Mouse (Mus musculus) cortical plate, adult 2 months (tissue): Measurements from ENCODE around the gene Arhgap15. TPM values are rescaled to one million over a fixed set of nuclear protein-coding genes. Genes with fewer than 3 reads are reported as not detected.
"Not testable (repeated sequence)": the region's sequence is repeated elsewhere in the genome, so short reads cannot be mapped to it uniquely, and the experiment has no call there.

Experiments
- H3K27ac ChIP-seq: fragments of 200-500 bp; 2 replicates; pipeline ENCODE4 v1.5.1; 2012; ENCODE audit warnings: low read length, control low read depth, inconsistent platforms; ENCODE audit not compliant: insufficient read depth
- H3K4me1 ChIP-seq: fragments of 200-500 bp; 2 replicates; pipeline ENCODE4 v1.6.1; 2011; ENCODE audit warnings: low read length; ENCODE audit not compliant: control insufficient read depth, insufficient read depth
- H3K4me3 ChIP-seq: fragments of 200-500 bp; 2 replicates; pipeline ENCODE4 v1.5.1; 2011; ENCODE audit warnings: mild to moderate bottlenecking, low read length, control low read depth; ENCODE audit not compliant: insufficient read depth
- CTCF ChIP-seq: fragments of 200-500 bp; IDR thresholded peaks from 2 replicates; pipeline ENCODE4 v1.5.1; 2011; ENCODE audit warnings: mild to moderate bottlenecking, control low read depth, low read length; ENCODE audit not compliant: insufficient read depth; ENCODE audit errors: extremely low read depth
- POLR2A ChIP-seq: fragments of 200-500 bp; IDR thresholded peaks from 2 replicates; pipeline ENCODE4 v1.6.1; 2011; ENCODE audit warnings: mild to moderate bottlenecking, low read length, control low read depth; ENCODE audit not compliant: insufficient read depth; ENCODE audit errors: extremely low read depth
- polyA plus RNA-seq: library from polyadenylated mRNA; depleted of rRNA; stranded (reverse); fragments of >200 nt; gene quantifications from 2 replicates; pipeline ENCODE4 v1.2.3, GENCODE M21; 2012; rRNA removed

Arhgap15 gene
- 8.9 and 10.6 TPM in 2 replicates for polyA plus RNA-seq

DNA sequence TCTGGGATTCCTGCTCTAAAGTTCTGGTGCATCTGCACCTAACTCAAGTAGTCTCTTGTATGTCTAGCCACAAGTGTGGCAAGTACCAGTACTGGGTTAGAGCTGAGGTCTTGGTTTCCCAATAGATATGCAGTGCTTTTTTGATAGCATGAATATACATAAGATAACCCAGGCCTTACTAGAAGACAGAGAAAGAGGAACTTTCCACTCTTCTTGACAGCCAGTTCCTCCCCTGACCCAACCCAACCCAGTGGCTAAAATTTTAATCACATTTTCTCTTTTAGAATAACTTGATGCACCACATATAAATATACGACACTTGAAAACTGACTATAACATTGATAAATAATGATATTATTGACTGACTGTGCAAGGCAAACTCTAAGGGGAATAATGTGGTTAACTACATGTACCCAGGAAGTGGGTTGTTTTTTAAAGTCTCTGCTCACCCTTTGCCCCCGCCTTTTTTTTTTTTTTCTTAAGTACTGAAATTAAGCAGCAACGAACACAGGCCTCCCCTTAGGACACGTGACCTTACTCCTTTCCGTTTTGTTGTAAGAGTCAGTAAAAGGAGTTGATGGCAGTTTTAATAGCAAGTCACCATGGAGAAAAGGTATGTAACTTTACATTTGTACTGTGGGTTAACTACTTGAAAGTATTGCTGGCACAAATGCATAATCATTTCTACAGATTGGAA is at the start of gene Arhgap15:
Gene Arhgap15, plus strand, starts transcription at position 538 of the 697 bp plus-strand sequence.
- TF ChIP-seq CTCF (no peak), POLR2A (no peak)
- Histone ChIP-seq H3K27ac (no peak within 1 kb of the TSS), H3K4me3 (no peak within 1 kb of the TSS), H3K4me1 (no peaks in the 10 kb centered on the region)

- H3K4me3 ChIP-seq: no peak overlapping the region
- TF ChIP-seq POLR2A: no peak
- no peak for TF ChIP-seq CTCF
- H3K27ac ChIP-seq: no peak overlapping the region; the same call in 1 of the 2 replicates
- no peaks in the 10 kb centered on the region; the same call in 1 of the 2 replicates for H3K4me1 ChIP-seq
Measured at GRCm38 (mm10) chr2:43712611-43713138, 35.9 kb upstream of the Arhgap15 start.

DNA sequence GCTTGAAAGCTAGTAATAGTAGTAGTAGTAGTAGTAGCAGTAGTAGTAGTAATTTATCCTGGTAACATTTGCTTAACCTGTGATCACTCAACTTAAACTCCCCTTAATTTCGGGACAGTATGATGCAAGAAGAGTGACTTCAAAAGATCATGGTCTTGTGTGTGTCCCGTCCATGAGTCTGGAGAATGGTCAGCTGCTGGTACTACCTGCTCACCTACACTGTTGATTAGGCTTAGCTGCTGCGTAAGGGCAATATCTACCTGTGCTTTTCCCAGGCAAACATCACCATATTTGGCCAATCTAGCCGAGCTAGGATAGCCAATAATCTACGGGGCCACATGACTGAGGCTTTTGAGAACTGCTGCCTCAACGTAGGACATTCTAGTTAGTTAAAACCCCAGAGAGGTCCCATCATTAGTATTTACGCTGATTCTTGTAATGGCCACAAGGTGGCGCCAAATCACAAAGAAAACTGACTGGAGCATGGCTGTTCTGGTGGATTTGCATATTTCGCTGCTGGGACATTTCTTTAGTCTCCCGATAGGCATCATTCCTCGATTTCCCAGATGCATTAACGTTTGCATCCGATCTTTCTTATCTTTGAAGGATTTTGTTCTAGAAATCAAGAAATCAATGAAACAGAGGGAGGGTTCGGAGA is 26.0 kb upstream of the Arhgap15 start:
- Histone ChIP-seq H3K4me1 (no peaks in the 10 kb centered on the region; the same call in 1 of the 2 replicates), H3K4me3 (no peak overlapping the region), H3K27ac (no peak overlapping the region)
- TF ChIP-seq CTCF (peak; percentile 73), POLR2A (no peak)

GRCm38 (mm10) chr2:43723104-43723541 is 25.5 kb upstream of the Arhgap15 start:
- TF ChIP-seq POLR2A (no peak), CTCF (no peak)
- Histone ChIP-seq H3K27ac (no peak overlapping the region), H3K4me1 (no peaks in the 10 kb centered on the region; the same call in 1 of the 2 replicates), H3K4me3 (no peak overlapping the region)

DNA sequence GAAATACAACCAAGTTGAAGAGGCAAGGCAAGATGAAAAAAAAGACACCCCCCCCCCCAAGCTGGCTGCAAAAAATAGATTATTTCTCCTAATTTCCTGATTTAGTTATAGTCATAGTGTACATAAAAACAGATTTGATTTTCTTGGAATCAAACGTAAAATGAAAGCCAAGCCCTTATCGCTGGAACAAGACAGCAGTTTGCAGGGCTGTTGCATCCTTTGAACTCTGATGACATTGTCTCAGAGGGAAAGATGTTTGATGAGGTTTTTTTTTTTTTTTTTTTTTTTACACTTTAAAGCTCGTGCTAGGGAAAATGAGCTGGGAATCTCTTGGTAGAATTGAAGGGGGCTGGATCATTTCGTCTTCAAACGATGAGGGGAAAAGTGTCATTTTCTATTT is 21.4 kb upstream of the Arhgap15 start:
- no peak overlapping the region for H3K27ac ChIP-seq
- H3K4me1 ChIP-seq: no peaks in the 10 kb centered on the region; the same call in 1 of the 2 replicates
- TF ChIP-seq CTCF (no peak), POLR2A (no peak)
- H3K4me3 ChIP-seq: no peak overlapping the region

DNA sequence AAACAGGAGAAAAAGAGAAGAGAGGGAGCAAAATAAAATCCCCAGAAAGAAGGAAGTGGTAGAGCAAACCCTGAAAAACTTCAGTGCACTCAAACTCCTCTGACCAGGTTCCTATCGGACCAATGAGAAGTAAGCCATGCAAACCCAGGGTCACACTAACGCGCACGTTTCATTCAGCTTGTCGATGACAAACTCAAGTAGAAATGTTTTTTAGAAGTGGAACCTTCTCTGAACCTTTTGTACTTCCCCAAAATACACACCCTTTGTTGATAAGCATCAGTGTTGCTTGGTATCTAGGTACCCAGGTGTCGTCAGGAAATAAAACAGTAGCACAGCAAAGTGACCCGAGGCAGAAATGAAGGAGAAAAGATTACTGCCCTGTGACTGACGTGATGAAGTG is 20.9 kb upstream of the Arhgap15 start:
- TF ChIP-seq POLR2A (no peak), CTCF (no peak)
- H3K4me3 ChIP-seq: no peak overlapping the region
- no peak overlapping the region for H3K27ac ChIP-seq
- no peaks in the 10 kb centered on the region; the same call in 1 of the 2 replicates for H3K4me1 ChIP-seq

- TF ChIP-seq CTCF: no peak
- TF ChIP-seq POLR2A: no peak
- Histone ChIP-seq H3K4me1 (no peaks in the 10 kb centered on the region), H3K27ac (no peak overlapping the region), H3K4me3 (no peak overlapping the region)
Measured at GRCm38 (mm10) chr2:43728831-43729230, 19.8 kb upstream of the Arhgap15 start.

DNA sequence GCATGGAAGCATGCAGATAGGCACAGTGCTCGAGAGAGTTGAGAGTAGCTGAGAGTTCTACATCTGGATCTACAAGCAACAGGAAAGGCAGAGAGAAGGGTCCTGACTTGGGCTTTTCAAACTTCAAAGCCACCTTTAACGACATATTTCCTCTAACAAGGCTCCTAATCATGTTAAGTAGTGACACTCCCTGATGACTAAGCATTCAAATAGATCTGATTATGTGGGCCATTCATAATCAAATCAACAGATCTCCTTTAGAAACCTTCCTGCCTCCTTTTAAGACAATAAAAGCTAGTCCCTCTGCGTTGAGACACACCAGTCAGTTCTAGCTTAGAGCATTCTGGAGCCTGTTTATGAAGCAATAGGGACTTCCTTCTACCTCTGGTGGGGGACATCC is 16.2 kb upstream of the Arhgap15 start:
- Histone ChIP-seq H3K4me3 (no peak overlapping the region), H3K4me1 (no peaks in the 10 kb centered on the region), H3K27ac (no peak overlapping the region)
- TF ChIP-seq CTCF (no peak), POLR2A (no peak)

GRCm38 (mm10) chr2:43735071-43735470 is 13.6 kb upstream of the Arhgap15 start:
- H3K4me1 ChIP-seq, H3K4me3 ChIP-seq: not testable (repeated sequence)

DNA sequence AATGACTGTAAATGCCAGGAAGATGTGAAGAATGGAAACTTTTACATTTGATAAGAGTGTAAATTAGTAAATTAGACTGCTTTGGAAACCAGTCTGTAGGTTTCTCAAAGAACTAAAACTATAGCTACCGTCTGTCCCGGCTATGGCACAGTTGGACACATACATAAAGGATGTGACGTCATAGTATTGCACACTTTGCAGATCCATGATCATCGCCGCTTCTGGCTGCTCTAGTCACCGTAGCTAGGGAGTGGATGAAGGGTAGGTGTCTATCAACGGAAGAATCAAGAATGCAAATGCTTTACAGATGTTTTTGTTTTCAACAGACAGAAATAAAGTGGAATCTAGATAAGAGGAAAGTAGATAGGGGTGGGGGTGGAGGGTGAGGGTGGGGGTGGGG is 11.1 kb upstream of the Arhgap15 start:
- TF ChIP-seq POLR2A (no peak), CTCF (no peak)
- H3K27ac ChIP-seq: no peak overlapping the region
- H3K4me1 ChIP-seq: no peaks in the 10 kb centered on the region
- no peak overlapping the region for H3K4me3 ChIP-seq

More at GRCm38 (mm10) chr2:43735071-43735470, 13.6 kb upstream of the Arhgap15 start:
- H3K27ac ChIP-seq: not testable (repeated sequence)
